Mouse (Mus musculus): ENCODE measurements around the gene Topaz1. TPM values are rescaled to one million over a fixed set of nuclear protein-coding genes. Genes with fewer than 3 reads are reported as not detected.

Topaz1 gene
- polyA plus RNA-seq, 1 experiment from 2014 or later, result 0.04 TPM

GRCm38 (mm10) chr9:122732126-122732810 is 14.9 kb upstream of the Topaz1 start:
- 46% methylated on average over 8 of the region's 8 CpGs for WGBS
- Histone ChIP-seq H3K36me3 (ENCODE audit: control insufficient read depth, insufficient read depth, low read length) (no peaks in the 10 kb centered on the region), H3K27ac (ENCODE audit: low read length) (no peak overlapping the region), H3K4me3 (replicated peaks; ENCODE audit: low read length) (no peak overlapping the region), H3K27me3 (ENCODE audit: control insufficient read depth, insufficient read depth, low read length) (no peaks in the 10 kb centered on the region; the same call in 1 of the 2 replicates), H3K9me3 (replicated peaks; ENCODE audit: control insufficient read depth, low read length) (no peaks in the 10 kb centered on the region), H3K4me2 (ENCODE audit: low read depth, low read length) (peak overlapping the region; percentile 16; the same call in 1 of the 2 replicates), H3K4me1 (ENCODE audit: control insufficient read depth, insufficient read depth, low read length) (no peaks in the 10 kb centered on the region), H3K9ac (ENCODE audit: low read length) (no peak overlapping the region)
- ATAC-seq (ENCODE audit: insufficient read depth, low FRiP score), result no peak

GRCm38 (mm10) chr9:122733222-122733621 is 13.9 kb upstream of the Topaz1 start:
- Histone ChIP-seq H3K4me3 (replicated peaks; ENCODE audit: low read length) (peak overlapping the region; percentile 28), H3K9me3 (replicated peaks; ENCODE audit: control insufficient read depth, low read length) (no peaks in the 10 kb centered on the region), H3K36me3 (ENCODE audit: control insufficient read depth, insufficient read depth, low read length) (no peaks in the 10 kb centered on the region), H3K4me2 (ENCODE audit: low read depth, low read length) (peak overlapping the region; percentile 16), H3K27ac (ENCODE audit: low read length) (no peak overlapping the region), H3K9ac (ENCODE audit: low read length) (no peak overlapping the region), H3K4me1 (ENCODE audit: control insufficient read depth, insufficient read depth, low read length) (no peaks in the 10 kb centered on the region), H3K27me3 (ENCODE audit: control insufficient read depth, insufficient read depth, low read length) (no peaks in the 10 kb centered on the region; the same call in 1 of the 2 replicates)
- 28% methylated on average over 12 of the region's 12 CpGs for WGBS
- ATAC-seq (ENCODE audit: insufficient read depth, low FRiP score), result peak; percentile 13; the same call in 1 of the 2 replicates

GRCm38 (mm10) chr9:122734934-122735333 is 12.2 kb upstream of the Topaz1 start:
- Histone ChIP-seq H3K9me3 (replicated peaks; ENCODE audit: control insufficient read depth, low read length) (no peaks in the 10 kb centered on the region), H3K27ac (ENCODE audit: low read length) (no peak overlapping the region), H3K27me3 (ENCODE audit: control insufficient read depth, insufficient read depth, low read length) (no peaks in the 10 kb centered on the region; the same call in 1 of the 2 replicates), H3K4me1 (ENCODE audit: control insufficient read depth, insufficient read depth, low read length) (no peaks in the 10 kb centered on the region), H3K9ac (ENCODE audit: low read length) (no peak overlapping the region), H3K36me3 (ENCODE audit: control insufficient read depth, insufficient read depth, low read length) (no peaks in the 10 kb centered on the region), H3K4me2 (ENCODE audit: low read depth, low read length) (no peak overlapping the region), H3K4me3 (replicated peaks; ENCODE audit: low read length) (no peak overlapping the region)
- WGBS, result 62% methylated on average over 7 of the region's 7 CpGs
- ATAC-seq (ENCODE audit: insufficient read depth, low FRiP score), result no peak

- no peak overlapping the region for H3K27ac ChIP-seq (ENCODE audit: low read length)
- no peaks in the 10 kb centered on the region for H3K27me3 ChIP-seq (ENCODE audit: control insufficient read depth, insufficient read depth, low read length)
- no peaks in the 10 kb centered on the region for H3K9me3 ChIP-seq (replicated peaks; ENCODE audit: control insufficient read depth, low read length)
- H3K4me2 ChIP-seq (ENCODE audit: low read depth, low read length), result no peak overlapping the region
- no peak overlapping the region for H3K4me3 ChIP-seq (replicated peaks; ENCODE audit: low read length)
- WGBS, result 49% methylated on average over 2 of the region's 2 CpGs
- H3K36me3 ChIP-seq (ENCODE audit: control insufficient read depth, insufficient read depth, low read length), result no peaks in the 10 kb centered on the region
- H3K4me1 ChIP-seq (ENCODE audit: control insufficient read depth, insufficient read depth, low read length), result no peaks in the 10 kb centered on the region
- H3K9ac ChIP-seq (ENCODE audit: low read length), result no peak overlapping the region
- no peak for ATAC-seq (ENCODE audit: insufficient read depth, low FRiP score)
Measured at GRCm38 (mm10) chr9:122736001-122736400, 11.1 kb upstream of the Topaz1 start.

GRCm38 (mm10) chr9:122736742-122737141 is 10.4 kb upstream of the Topaz1 start:
- no peaks in the 10 kb centered on the region for H3K36me3 ChIP-seq (ENCODE audit: control insufficient read depth, insufficient read depth, low read length)
- H3K4me2 ChIP-seq (ENCODE audit: low read depth, low read length), result no peak overlapping the region
- no peaks in the 10 kb centered on the region for H3K27me3 ChIP-seq (ENCODE audit: control insufficient read depth, insufficient read depth, low read length)
- H3K9ac ChIP-seq (ENCODE audit: low read length), result no peak overlapping the region
- WGBS, result 17% methylated on average over 4 of the region's 4 CpGs
- no peak overlapping the region for H3K4me3 ChIP-seq (replicated peaks; ENCODE audit: low read length)
- H3K4me1 ChIP-seq (ENCODE audit: control insufficient read depth, insufficient read depth, low read length), result no peaks in the 10 kb centered on the region
- no peak overlapping the region for H3K27ac ChIP-seq (ENCODE audit: low read length)
- H3K9me3 ChIP-seq (replicated peaks; ENCODE audit: control insufficient read depth, low read length), result no peaks in the 10 kb centered on the region
- no peak for ATAC-seq (ENCODE audit: insufficient read depth, low FRiP score)

GRCm38 (mm10) chr9:122745879-122746278 is 1.3 kb upstream of the Topaz1 start:
- Histone ChIP-seq H3K9ac (ENCODE audit: low read length) (no peak overlapping the region), H3K4me3 (replicated peaks; ENCODE audit: low read length) (no peak overlapping the region), H3K27me3 (ENCODE audit: control insufficient read depth, insufficient read depth, low read length) (no peaks in the 10 kb centered on the region), H3K4me2 (ENCODE audit: low read depth, low read length) (no peak overlapping the region), H3K27ac (ENCODE audit: low read length) (no peak overlapping the region), H3K9me3 (replicated peaks; ENCODE audit: control insufficient read depth, low read length) (no peaks in the 10 kb centered on the region), H3K36me3 (ENCODE audit: control insufficient read depth, insufficient read depth, low read length) (no peaks in the 10 kb centered on the region), H3K4me1 (ENCODE audit: control insufficient read depth, insufficient read depth, low read length) (no peaks in the 10 kb centered on the region)
- ATAC-seq (ENCODE audit: insufficient read depth, low FRiP score), result no peak
- whole genome bisulfite sequencing, result 53% methylated on average over 1 of the region's 1 CpGs

GRCm38 (mm10) chr9:122757614-122758013 is 10.5 kb downstream of the Topaz1 start:
- Histone ChIP-seq H3K4me3 (replicated peaks; ENCODE audit: low read length) (no peak overlapping the region), H3K27ac (ENCODE audit: low read length) (no peak overlapping the region), H3K4me1 (ENCODE audit: control insufficient read depth, insufficient read depth, low read length) (no peaks in the 10 kb centered on the region), H3K36me3 (ENCODE audit: control insufficient read depth, insufficient read depth, low read length) (no peaks in the 10 kb centered on the region), H3K9me3 (replicated peaks; ENCODE audit: control insufficient read depth, low read length) (no peaks in the 10 kb centered on the region), H3K9ac (ENCODE audit: low read length) (no peak overlapping the region), H3K4me2 (ENCODE audit: low read depth, low read length) (no peak overlapping the region), H3K27me3 (ENCODE audit: control insufficient read depth, insufficient read depth, low read length) (no peaks in the 10 kb centered on the region)
- 51% methylated on average over 2 of the region's 2 CpGs for WGBS
- ATAC-seq (ENCODE audit: insufficient read depth, low FRiP score), result no peak

- H3K4me2 ChIP-seq (ENCODE audit: low read depth, low read length), result no peak overlapping the region
- no peak for ATAC-seq (ENCODE audit: insufficient read depth, low FRiP score)
- no peak overlapping the region for H3K27ac ChIP-seq (ENCODE audit: low read length)
- no peaks in the 10 kb centered on the region for H3K36me3 ChIP-seq (ENCODE audit: control insufficient read depth, insufficient read depth, low read length)
- no peaks in the 10 kb centered on the region for H3K4me1 ChIP-seq (ENCODE audit: control insufficient read depth, insufficient read depth, low read length)
- H3K27me3 ChIP-seq (ENCODE audit: control insufficient read depth, insufficient read depth, low read length), result no peaks in the 10 kb centered on the region
- no peaks in the 10 kb centered on the region for H3K9me3 ChIP-seq (replicated peaks; ENCODE audit: control insufficient read depth, low read length)
- H3K9ac ChIP-seq (ENCODE audit: low read length), result no peak overlapping the region
- no peak overlapping the region for H3K4me3 ChIP-seq (replicated peaks; ENCODE audit: low read length)
Measured at GRCm38 (mm10) chr9:122760111-122760510, 13.0 kb downstream of the Topaz1 start.

- Histone ChIP-seq H3K4me3 (replicated peaks; ENCODE audit: low read length) (no peak overlapping the region), H3K9ac (ENCODE audit: low read length) (no peak overlapping the region), H3K27me3 (ENCODE audit: control insufficient read depth, insufficient read depth, low read length) (no peaks in the 10 kb centered on the region), H3K4me1 (ENCODE audit: control insufficient read depth, insufficient read depth, low read length) (no peaks in the 10 kb centered on the region), H3K36me3 (ENCODE audit: control insufficient read depth, insufficient read depth, low read length) (no peaks in the 10 kb centered on the region), H3K9me3 (replicated peaks; ENCODE audit: control insufficient read depth, low read length) (no peaks in the 10 kb centered on the region), H3K4me2 (ENCODE audit: low read depth, low read length) (no peak overlapping the region), H3K27ac (ENCODE audit: low read length) (no peak overlapping the region)
- no peak for ATAC-seq (ENCODE audit: insufficient read depth, low FRiP score)
- WGBS, result 71% methylated on average over 5 of the region's 5 CpGs
Measured at GRCm38 (mm10) chr9:122785231-122785630, 38.1 kb downstream of the Topaz1 start.

All from stomach, embryonic 16.5 days (tissue).